8 mouse cellular contexts compared by ENCODE assay signal in the genomic region with DNA sequence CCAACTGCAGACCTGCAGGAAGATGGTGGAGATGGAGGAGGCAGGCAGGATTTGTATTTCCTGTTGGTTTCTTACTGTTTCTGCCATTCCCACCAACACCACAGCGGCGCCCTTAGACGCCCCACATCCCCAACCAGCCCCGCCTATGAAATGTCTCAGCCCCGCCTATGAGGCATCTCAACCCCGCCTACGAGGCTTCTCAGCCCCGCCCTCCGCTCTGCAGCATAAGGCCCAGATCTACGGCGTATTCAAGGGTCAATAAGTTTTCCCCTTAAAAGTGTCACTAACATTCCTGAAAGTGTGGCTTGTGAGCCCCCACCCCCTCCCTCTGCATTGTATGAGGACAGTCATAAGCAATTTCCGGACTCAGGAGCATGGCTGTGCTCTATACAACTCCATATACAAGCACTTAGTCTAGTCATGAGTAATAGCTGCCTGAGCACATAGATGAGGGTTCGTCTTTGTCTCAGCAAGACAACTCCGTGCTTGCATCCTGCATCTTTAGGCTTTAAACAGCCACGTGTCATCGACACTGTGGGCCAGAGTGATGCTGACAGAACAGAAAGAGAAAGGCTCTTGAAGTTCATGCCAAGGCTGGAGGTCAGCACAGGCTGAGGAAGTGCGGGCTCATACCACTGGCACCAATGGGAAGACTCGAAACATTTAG.
DNase-seq lines count a peak whose midpoint lies in the region; ATAC-seq lines count a peak whose summit lies in the region.

No protein-coding gene starts in this region.

- intact Hi-C loops in gastrocnemius, postnatal 36 days (cut with DNase I): no loop called here

- H3K36me3 ChIP-seq in heart, embryonic 16.5 days (ENCODE audit: control insufficient read depth, insufficient read depth): no peaks in the 10 kb centered on the region
- H3K36me3 ChIP-seq in liver, embryonic 11.5 days (ENCODE audit: control insufficient read depth, insufficient read depth, low read length): no peaks in the 10 kb centered on the region

- no peak overlapping the region for H3K4me3 ChIP-seq in heart, embryonic 16.5 days (ENCODE audit: low read length)
- H3K4me3 ChIP-seq in liver, embryonic 11.5 days (ENCODE audit: low read depth, low read length): peak overlapping the region; percentile 25; the same call in 1 of the 2 replicates

- DNase-seq in CD4-positive helper T cell, adult 2 months (ENCODE audit: low read depth, low spot score): peak; percentile 78
- peak; percentile 60 for DNase-seq in MEL-GATA-1-ER (ENCODE audit: extremely low read depth, low read depth)
- peak; percentile 62 for DNase-seq in liver, embryonic 11.5 days (ENCODE audit: low spot score)
- DNase-seq in retina, postnatal 1 day: peak; percentile 53
- no peak for DNase-seq in gastrocnemius, postnatal 36 days
- no peak for DNase-seq in Muller cell, postnatal 12 days (ENCODE audit: inconsistent ontology term)
- DNase-seq in cerebellum, adult 18-20 months: no peak

- peak overlapping the region; percentile 21; the same call in 1 of the 2 replicates for H3K4me2 ChIP-seq in heart, embryonic 16.5 days (ENCODE audit: low read depth, low read length)
- H3K4me2 ChIP-seq in liver, embryonic 11.5 days: peak overlapping the region; percentile 43

- H3K9ac ChIP-seq in heart, embryonic 16.5 days (ENCODE audit: low read length): no peak overlapping the region
- no peak overlapping the region for H3K9ac ChIP-seq in liver, embryonic 11.5 days (ENCODE audit: low read depth, low read length)

- H3K27me3 ChIP-seq in heart, embryonic 16.5 days (ENCODE audit: control insufficient read depth, insufficient read depth, low read length): no peaks in the 10 kb centered on the region
- H3K27me3 ChIP-seq in liver, embryonic 11.5 days (replicated peaks; ENCODE audit: control insufficient read depth, insufficient read depth, low read length): no peaks in the 10 kb centered on the region

- no peak overlapping the region for H3K27ac ChIP-seq in heart, embryonic 16.5 days (ENCODE audit: low read length)
- no peak overlapping the region for H3K27ac ChIP-seq in liver, embryonic 11.5 days (ENCODE audit: low read depth, low read length)

- 37% methylated on average over 18 of the region's 18 CpGs for WGBS in heart, embryonic 16.5 days
- 30% methylated on average over 18 of the region's 18 CpGs for WGBS in liver, embryonic 11.5 days

- H3K4me1 ChIP-seq in heart, embryonic 16.5 days (ENCODE audit: control insufficient read depth, insufficient read depth, low read length): 0 out of 2 replicates have a peak, but pooled peaks cover 2% of the 10 kb centered on the region
- H3K4me1 ChIP-seq in liver, embryonic 11.5 days (replicated peaks; ENCODE audit: control insufficient read depth, insufficient read depth, low read length): peaks cover 12% of the 10 kb centered on the region

- no peaks in the 10 kb centered on the region for H3K9me3 ChIP-seq in heart, embryonic 16.5 days (replicated peaks; ENCODE audit: control insufficient read depth, low read length)
- no peaks in the 10 kb centered on the region for H3K9me3 ChIP-seq in liver, embryonic 11.5 days (ENCODE audit: control insufficient read depth, low read length)

- ATAC-seq in heart, embryonic 16.5 days (replicated peaks; ENCODE audit: extremely low read depth, insufficient read depth, low FRiP score): no peak
- ATAC-seq in liver, embryonic 11.5 days (replicated peaks; ENCODE audit: low FRiP score): peak; percentile 80

Comparison
In these comparisons a context has a peak if more than half of its experiments do, and no peak if none do; other contexts are left out.
1. DNase-seq: peak in CD4-positive helper T cell, adult 2 months (single experiment), MEL-GATA-1-ER (single experiment), liver, embryonic 11.5 days (single experiment) and retina, postnatal 1 day (single experiment); none in gastrocnemius, postnatal 36 days (0 of 2), Muller cell, postnatal 12 days (single experiment) and cerebellum, adult 18-20 months (0 of 2).